Mouse (Mus musculus) liver, adult 2 months (tissue): ENCODE data around the gene Rnf4. TPM values are rescaled to one million over a fixed set of nuclear protein-coding genes. Genes with fewer than 3 reads are reported as not detected.

ENCODE experiments used
- DNase-seq: peaks from one replicate; pipeline ENCODE4 v3.0.0-alpha.2; 2011; ENCODE audit warnings: low read depth, low spot score; ENCODE audit errors: extremely low read depth
- H3K27ac ChIP-seq: fragments of 200-500 bp; replicated peaks from 2 replicates; pipeline ENCODE4 v1.5.1; 2012; ENCODE audit warnings: low read depth, mild to moderate bottlenecking, control low read depth, inconsistent platforms, low read length; ENCODE audit not compliant: insufficient read depth
- H3K27me3 ChIP-seq: fragments of 200-500 bp; 2 replicates; pipeline ENCODE4 v1.6.1; 2012; ENCODE audit warnings: mild to moderate bottlenecking, moderate library complexity, low read length, inconsistent platforms; ENCODE audit not compliant: control insufficient read depth, insufficient read depth
- H3K36me3 ChIP-seq: fragments of 200-500 bp; 2 replicates; pipeline ENCODE4 v1.6.1; 2012; ENCODE audit warnings: low read length, inconsistent platforms; ENCODE audit not compliant: control insufficient read depth, insufficient read depth
- H3K4me1 ChIP-seq: fragments of 200-500 bp; 2 replicates; pipeline ENCODE4 v1.6.1; 2011; ENCODE audit warnings: low read length; ENCODE audit not compliant: control insufficient read depth, insufficient read depth
- H3K4me3 ChIP-seq: fragments of 200-500 bp; 2 replicates; pipeline ENCODE4 v1.5.1; 2011; ENCODE audit warnings: low read depth, mild to moderate bottlenecking, control low read depth, low read length, moderate library complexity; ENCODE audit not compliant: insufficient read depth
- H3K79me2 ChIP-seq: fragments of 200-500 bp; 2 replicates; pipeline ENCODE4 v1.6.1; 2012; ENCODE audit warnings: inconsistent platforms, mild to moderate bottlenecking, low read length, moderate library complexity; ENCODE audit not compliant: control insufficient read depth, insufficient read depth
- H3K9ac ChIP-seq: fragments of 200-500 bp; 2 replicates; pipeline ENCODE4 v1.6.1; 2012; ENCODE audit warnings: low read depth, mild to moderate bottlenecking, control low read depth, inconsistent platforms, low read length
- CTCF ChIP-seq: fragments of 200-500 bp; IDR thresholded peaks from 2 replicates; pipeline ENCODE4 v1.5.1; 2011; ENCODE audit warnings: low read depth, low read length, control low read depth
- POLR2A ChIP-seq: fragments of 200-500 bp; IDR thresholded peaks from 2 replicates; pipeline ENCODE4 v1.6.1; 2011; ENCODE audit warnings: low read length, control low read depth; ENCODE audit not compliant: insufficient read depth; ENCODE audit errors: extremely low read depth
- WGBS: fragments of 180-500 bp; shearing (Covaris S2); methylation state at CpG from one replicate; pipeline ENCODE4 v1.1.7; 2018; 5-methylcytosine and 5-hydroxymethylcytosine counted together
- polyA plus RNA-seq: library from polyadenylated mRNA; depleted of rRNA; stranded (reverse); fragments of >200 nt; gene quantifications from 2 replicates; pipeline ENCODE4 v1.2.3, GENCODE M21; 2012
- total RNA-seq: library from RNA; depleted of rRNA; stranded (reverse); fragments of >200 nt; gene quantifications from 2 replicates; pipeline ENCODE4 v1.2.3, GENCODE M21; 2014

Rnf4 gene
- total and polyA plus RNA-seq, 2 experiments: 50.6 to 78.3 TPM

DNA sequence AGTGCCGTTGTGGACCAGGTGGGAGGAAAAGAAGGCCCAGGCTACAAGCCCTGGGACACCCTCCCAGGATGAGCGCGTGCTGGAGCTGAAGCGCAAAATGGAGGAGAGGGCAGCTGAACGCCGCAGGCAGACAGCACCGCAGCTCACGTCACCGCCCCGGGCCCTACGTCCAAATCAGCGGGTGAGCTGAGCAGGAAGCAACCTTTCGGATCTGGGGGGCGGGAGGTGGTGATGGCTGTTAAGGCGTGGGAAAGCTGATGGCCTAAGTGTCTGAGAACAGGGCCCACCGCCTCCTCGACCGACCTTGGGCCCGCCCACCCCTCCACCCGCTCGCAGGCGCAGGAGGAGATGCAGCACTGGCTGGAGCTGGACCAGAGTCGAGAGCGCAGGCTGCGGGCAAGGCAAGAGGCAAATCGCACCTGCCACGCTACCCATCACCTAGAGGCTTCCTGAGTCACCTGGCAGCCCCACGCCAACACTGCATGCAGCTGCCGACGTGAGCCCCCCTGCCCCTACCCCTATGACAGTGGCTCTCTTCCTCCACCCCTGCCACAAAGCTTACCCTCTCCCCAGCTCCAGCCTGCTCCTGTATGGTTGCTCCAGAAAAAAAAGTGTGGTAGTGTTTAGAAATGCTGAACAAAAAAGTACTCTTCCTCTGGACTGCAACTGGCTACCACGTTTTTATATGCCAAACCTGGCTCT is 9.1 kb upstream of the Rnf4 start:
- H3K27ac ChIP-seq: no peak overlapping the region
- WGBS: 36% methylated on average over 31 of the region's 31 CpGs
- H3K27me3 ChIP-seq: peaks cover 3% of the 10 kb centered on the region; the same call in 1 of the 2 replicates
- no peaks in the 10 kb centered on the region for H3K79me2 ChIP-seq
- H3K4me1 ChIP-seq: no peaks in the 10 kb centered on the region
- DNase-seq: no peak
- no peak overlapping the region for H3K9ac ChIP-seq
- H3K36me3 ChIP-seq: no peaks in the 10 kb centered on the region
- peak overlapping the region; percentile 1; the same call in 1 of the 2 replicates for H3K4me3 ChIP-seq
- TF ChIP-seq CTCF (no peak), POLR2A (no peak)

DNA sequence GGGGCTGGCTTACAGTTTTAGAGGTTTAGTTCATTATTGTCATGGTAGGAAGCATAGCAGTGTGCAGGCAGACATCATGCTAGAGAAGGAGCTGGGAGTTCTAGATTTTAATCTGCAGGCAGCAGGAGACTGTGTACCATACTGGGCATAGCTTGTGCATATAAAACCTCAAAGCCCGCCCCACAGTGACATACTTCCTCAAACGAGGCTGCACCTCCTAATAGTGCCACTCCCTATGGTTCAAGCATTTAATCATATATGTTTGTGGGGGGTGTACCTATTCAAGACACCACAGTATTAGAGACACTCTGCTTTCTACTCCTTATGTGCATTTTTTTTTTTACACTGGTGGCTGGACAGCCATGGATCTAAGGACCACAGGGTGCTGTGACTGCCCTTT is 6.0 kb upstream of the Rnf4 start:
- no peak for DNase-seq
- H3K9ac ChIP-seq: no peak overlapping the region
- H3K79me2 ChIP-seq: no peaks in the 10 kb centered on the region
- peaks cover 3% of the 10 kb centered on the region; the same call in 1 of the 2 replicates for H3K27me3 ChIP-seq
- 89% methylated on average over 2 of the region's 2 CpGs for WGBS
- H3K36me3 ChIP-seq: no peaks in the 10 kb centered on the region
- H3K4me1 ChIP-seq: no peaks in the 10 kb centered on the region; the same call in 1 of the 2 replicates
- TF ChIP-seq POLR2A: no peak
- TF ChIP-seq CTCF: no peak
- H3K27ac ChIP-seq: no peak overlapping the region
- H3K4me3 ChIP-seq: no peak overlapping the region

DNA sequence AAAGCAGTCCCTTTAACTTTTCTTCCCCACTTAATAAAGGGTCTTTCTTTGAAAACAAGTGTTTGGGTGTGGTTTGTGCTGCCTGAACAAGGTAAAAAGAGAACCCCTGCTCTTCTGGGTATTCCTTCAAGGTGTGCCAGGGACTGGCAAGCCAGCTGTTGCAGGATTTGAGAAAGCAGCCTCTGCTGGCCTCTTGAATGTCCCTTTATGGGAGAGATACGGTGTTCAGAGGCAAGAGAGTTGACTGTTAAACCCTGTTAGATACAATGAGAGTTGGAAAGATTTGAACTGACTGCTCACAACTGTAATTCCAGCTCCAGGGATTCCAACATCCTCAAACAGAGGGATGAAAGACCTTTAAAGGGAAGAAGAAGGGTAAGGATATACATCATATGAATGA is 2.0 kb upstream of the Rnf4 start:
- peaks cover 5% of the 10 kb centered on the region; the same call in 1 of the 2 replicates for H3K4me1 ChIP-seq
- peaks cover 19% of the 10 kb centered on the region for H3K79me2 ChIP-seq
- H3K27ac ChIP-seq: no peak overlapping the region
- no peak overlapping the region for H3K4me3 ChIP-seq
- H3K36me3 ChIP-seq: 0 out of 2 replicates have a peak, but pooled peaks cover 2% of the 10 kb centered on the region
- no peaks in the 10 kb centered on the region for H3K27me3 ChIP-seq
- H3K9ac ChIP-seq: no peak overlapping the region
- DNase-seq: no peak
- TF ChIP-seq CTCF (no peak), POLR2A (no peak)
- WGBS: 93% methylated on average over 1 of the region's 1 CpGs

- Histone ChIP-seq H3K9ac (peak overlapping the region; percentile 87), H3K79me2 (peaks cover 25% of the 10 kb centered on the region), H3K4me3 (peak overlapping the region; percentile 62), H3K36me3 (0 out of 2 replicates have a peak, but pooled peaks cover 3% of the 10 kb centered on the region), H3K4me1 (peaks cover 5% of the 10 kb centered on the region; the same call in 1 of the 2 replicates), H3K27me3 (no peaks in the 10 kb centered on the region), H3K27ac (peak overlapping the region; percentile 90)
- 1% methylated on average over 21 of the region's 21 CpGs for WGBS
- no peak for TF ChIP-seq CTCF
- no peak for TF ChIP-seq POLR2A
- peak; percentile 49 for DNase-seq
These were observed 471 bp upstream of the Rnf4 start for GRCm38 (mm10) chr5:34335539-34336096.

- WGBS: under 1% methylated on average over 42 of the region's 42 CpGs
- Histone ChIP-seq H3K4me3 (peak overlapping the region; percentile 95), H3K27ac (peak overlapping the region; percentile 95), H3K4me1 (peaks cover 5% of the 10 kb centered on the region; the same call in 1 of the 2 replicates), H3K27me3 (no peaks in the 10 kb centered on the region), H3K79me2 (peaks cover 25% of the 10 kb centered on the region), H3K36me3 (0 out of 2 replicates have a peak, but pooled peaks cover 3% of the 10 kb centered on the region), H3K9ac (peak overlapping the region; percentile 97)
- peak; percentile 83 for DNase-seq
- TF ChIP-seq CTCF (no peak), POLR2A (peak; percentile 31; the same call in 1 of the 2 replicates)
These were observed 824 bp downstream of the Rnf4 start for GRCm38 (mm10) chr5:34336775-34337450.
